Mouse (Mus musculus): ENCODE data around the gene Nrtn.

GRCm38 (mm10) chr17:56756703-56757399, 479 bp downstream of the Nrtn start:
- TF ChIP-seq CTCF (IDR thresholded peaks at IDR 0.05; ENCODE audit: borderline replicate concordance, insufficient read depth, low read length) = no peak
- TF ChIP-seq POLR2A (IDR thresholded peaks at IDR 0.05; ENCODE audit: low read depth, low read length) = no peak
